Mouse (Mus musculus): ENCODE measurements around the gene Sac3d1. TPM values are rescaled to one million over a fixed set of nuclear protein-coding genes. Genes with fewer than 3 reads are reported as not detected.

Gene Sac3d1
- total RNA-seq, 2 experiments from 2014 or later = 3.9 to 5.7 TPM

DNA sequence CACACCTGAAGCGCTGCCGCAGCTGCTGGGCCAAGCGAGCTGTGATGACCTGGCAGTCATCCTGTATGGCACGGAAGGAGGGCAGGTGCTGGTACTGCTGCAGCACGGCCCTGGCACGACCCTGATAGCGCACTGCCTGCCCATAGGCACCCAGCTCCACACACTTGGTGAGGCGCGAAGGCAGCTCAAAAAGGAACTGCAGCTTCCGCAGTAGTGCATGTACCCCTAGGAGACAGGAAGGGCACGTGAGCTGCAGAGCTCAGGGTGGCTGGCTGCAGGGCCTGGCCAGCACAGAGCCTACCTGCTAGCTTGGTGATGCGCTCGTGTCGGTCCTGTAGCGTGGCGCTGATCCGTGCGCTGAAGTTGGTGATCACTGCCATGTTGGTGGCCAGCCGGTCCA, 47.2 kb downstream of the Sac3d1 start:
- no peak for ATAC-seq (ENCODE audit: poor library complexity, severe bottlenecking)

DNA sequence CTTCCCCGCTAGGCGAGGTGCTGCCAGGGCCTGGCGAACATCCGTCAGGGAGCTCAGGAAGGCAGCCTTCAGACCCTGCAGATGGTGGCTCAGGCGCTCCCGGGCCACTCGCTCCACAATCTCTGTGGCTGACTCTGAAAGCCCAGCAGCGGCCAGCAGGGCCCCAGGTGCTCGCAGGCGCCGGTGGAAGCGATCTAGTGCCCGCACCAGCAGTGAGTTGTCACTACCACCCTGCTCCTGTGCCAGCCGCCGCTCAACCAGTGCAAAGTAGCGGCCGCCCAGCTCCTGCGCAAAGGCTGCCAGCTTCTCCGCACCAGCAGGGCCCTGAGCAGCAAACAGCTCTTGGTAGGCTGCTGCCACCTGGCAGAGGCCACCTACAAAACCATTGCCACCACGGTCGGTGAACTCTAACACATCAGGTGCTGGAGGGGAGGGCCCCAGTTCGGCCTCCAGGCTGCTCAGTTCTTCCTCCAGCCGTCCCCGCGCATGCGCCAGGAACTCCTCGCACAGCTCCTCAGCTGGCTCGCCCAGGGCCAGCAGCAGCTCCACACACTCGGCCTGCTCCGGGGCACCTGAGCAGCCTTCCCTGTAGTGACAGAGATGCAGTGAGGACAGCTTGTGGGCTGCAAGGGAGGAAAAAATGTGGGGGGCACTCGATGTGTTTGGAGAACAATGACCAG, 47.7 kb downstream of the Sac3d1 start:
- no peak for ATAC-seq (ENCODE audit: poor library complexity, severe bottlenecking)

DNA sequence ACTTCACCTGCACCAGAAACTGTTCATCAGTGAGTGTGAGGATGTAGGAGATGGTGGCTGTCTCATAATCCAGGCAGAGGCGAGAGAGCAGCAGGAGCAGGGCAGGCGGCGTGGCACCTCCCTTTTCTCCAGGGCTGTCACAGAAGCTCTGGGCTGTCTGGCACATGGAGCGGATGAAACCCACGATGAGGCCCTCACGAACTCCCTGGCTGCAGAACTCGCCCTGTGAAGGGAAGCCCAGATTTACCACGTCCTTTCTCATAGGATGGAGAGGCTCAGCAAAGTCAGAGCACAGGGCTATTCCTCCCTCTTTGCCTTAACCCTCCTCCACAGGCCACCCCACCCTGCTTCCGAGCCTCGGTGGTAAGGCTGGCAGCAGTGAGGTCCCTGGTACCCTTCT, 48.6 kb downstream of the Sac3d1 start:
- no peak for ATAC-seq (ENCODE audit: poor library complexity, severe bottlenecking)

DNA sequence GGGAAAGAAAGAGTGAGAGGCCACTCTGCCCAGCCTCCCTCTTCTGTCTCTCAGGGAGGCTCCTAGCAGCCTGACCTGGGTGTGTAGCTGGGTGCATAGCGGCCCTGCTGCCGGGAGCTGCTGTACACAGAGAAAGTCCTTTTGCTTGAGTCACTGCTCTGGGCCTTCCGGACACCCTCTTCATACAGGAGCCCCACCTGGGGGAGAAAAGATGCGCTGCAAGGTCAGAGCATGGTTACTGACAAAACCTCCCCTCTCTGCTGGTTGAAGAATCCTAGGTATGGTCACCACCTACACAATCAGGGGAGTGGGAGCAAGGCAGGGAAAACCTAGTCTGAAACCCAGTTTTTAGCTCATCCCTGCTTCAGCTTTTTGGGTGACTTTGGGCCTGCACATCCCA, 49.5 kb downstream of the Sac3d1 start:
- no peak for ATAC-seq (ENCODE audit: poor library complexity, severe bottlenecking)

DNA sequence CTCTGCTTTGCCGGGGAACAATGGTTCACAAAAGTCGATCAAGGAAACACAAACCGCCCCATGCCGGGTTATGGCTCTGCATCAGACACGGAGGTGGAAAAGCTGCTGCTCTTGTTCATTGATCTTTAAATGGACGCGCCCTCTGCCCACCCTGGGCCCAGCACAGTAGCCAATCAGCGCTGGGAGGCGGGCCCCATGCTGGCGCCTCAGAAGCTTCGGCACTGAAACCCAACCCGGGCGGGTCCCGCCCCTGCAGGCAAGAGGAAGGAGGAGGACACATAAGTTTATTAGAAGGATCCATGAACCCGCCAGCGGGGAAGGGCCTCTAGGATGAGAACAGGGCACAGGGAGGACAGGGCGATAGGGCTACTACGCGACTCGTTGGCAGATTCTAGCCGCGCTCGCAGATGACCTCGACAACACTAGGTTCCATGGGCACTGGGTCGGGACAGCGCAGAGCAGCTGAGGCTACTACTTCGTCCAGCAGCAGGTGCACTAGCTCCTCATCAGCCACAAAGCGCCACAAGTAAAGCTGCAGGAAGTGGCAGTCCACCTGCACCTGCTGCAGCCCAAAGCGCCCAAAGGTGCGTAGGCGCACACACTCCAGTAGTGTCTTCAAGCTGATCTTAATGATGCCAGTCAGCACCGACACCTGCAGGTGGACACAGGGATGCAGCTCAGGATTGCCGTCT, 50.6 kb downstream of the Sac3d1 start, which contains the start of gene Tm7sf2:
Gene Tm7sf2 (minus strand): TSS at position 650 of the 692 bp plus-strand sequence.
- peak; percentile 93 for ATAC-seq (ENCODE audit: poor library complexity, severe bottlenecking)

DNA sequence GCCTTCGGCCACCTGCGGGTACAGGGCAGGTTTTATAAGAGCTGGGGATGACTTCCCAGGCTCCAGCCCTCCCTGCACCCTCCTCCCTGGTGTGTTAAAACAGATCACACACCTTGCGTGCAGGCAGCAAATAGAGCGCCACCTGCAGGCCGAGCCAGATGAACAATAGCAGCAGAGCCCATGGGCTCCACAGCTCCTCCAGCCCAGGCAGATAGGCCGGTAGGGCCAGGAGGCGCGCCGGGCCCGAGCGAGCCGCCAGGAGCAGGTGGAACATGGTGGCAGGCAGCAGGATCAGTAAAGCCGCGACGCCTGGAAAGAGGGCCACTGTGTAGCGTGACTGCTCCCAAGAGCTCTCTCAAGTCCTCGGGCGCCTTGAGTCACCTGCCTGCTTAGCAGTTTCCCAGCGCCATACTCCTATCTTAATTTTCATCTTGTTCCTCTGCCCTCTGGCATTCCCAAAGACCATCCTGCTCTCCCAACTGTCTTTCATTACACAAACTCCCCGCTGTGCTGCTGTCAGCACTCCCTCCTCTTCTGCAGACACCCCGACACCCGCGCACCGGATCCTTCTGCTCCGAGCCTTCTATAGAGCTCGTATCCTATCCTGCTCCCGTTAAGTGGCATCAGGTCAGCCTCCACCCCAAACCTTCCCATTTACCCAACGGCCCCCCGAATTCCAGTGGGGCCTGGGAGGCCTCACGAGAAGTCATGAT, 51.3 kb downstream of the Sac3d1 start:
- peak; percentile 79 for ATAC-seq (ENCODE audit: poor library complexity, severe bottlenecking)

DNA sequence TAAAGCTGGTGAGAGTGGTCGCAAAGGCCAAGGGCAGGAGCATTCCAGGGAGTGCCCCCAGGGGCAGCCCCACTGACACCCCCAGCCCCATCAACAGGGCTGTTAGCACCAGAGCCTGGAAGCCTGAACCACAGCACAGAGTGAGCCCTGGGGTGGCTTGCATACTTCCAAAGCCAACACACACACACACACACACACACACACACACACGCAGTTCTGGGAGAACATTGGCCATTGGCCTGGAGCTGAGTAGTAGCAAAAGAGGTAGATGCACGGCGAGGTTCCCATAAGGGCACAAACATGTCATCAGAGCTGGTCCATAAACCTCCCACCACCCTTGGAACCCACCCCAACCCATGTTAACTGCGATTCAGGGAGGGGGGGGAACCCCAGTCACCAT, 51.9 kb downstream of the Sac3d1 start:
- ATAC-seq (ENCODE audit: poor library complexity, severe bottlenecking) = no peak

Other genes with a start within 250 kb of the Sac3d1 start
Only the 30 nearest of the 32 such genes appear.
- gene Slc25a45, start 240.8 kb downstream of the Sac3d1 start, total RNA-seq (2015) = 55.6 and 67.9 TPM in 2 replicates
- 69.1 and 73.5 TPM in 2 replicates for gene Slc25a45, start 240.8 kb downstream of the Sac3d1 start, total RNA-seq (2017)
- 0.54 and 0.59 TPM in 2 replicates for gene Tigd3, start 224.5 kb downstream of the Sac3d1 start, total RNA-seq (2015)
- 1.0 and 1.8 TPM in 2 replicates for gene Tigd3, start 224.5 kb downstream of the Sac3d1 start, total RNA-seq (2017)
- gene Dpf2, start 205.6 kb downstream of the Sac3d1 start, total RNA-seq (2015) = 52.2 and 52.4 TPM in 2 replicates
- gene Dpf2, start 205.6 kb downstream of the Sac3d1 start, total RNA-seq (2017) = 88.7 and 107 TPM in 2 replicates
- 3.0 and 3.4 TPM in 2 replicates for gene Cdc42ep2, start 193.8 kb downstream of the Sac3d1 start, total RNA-seq (2015)
- gene Cdc42ep2, start 193.8 kb downstream of the Sac3d1 start, total RNA-seq (2017) = 1.7 and 1.9 TPM in 2 replicates
- 36.9 and 37.7 TPM in 2 replicates for gene Pola2, start 154.4 kb downstream of the Sac3d1 start, total RNA-seq (2015)
- gene Pola2, start 154.4 kb downstream of the Sac3d1 start, total RNA-seq (2017) = 29.0 and 33.7 TPM in 2 replicates
- gene Slc22a20, start 132.5 kb downstream of the Sac3d1 start, total RNA-seq (2015) = 0.16 and 0.20 TPM in 2 replicates
- 1.1 and 1.2 TPM in 2 replicates for gene Slc22a20, start 132.5 kb downstream of the Sac3d1 start, total RNA-seq (2017)
- 31.1 and 32.2 TPM in 2 replicates for gene Capn1, start 102.8 kb downstream of the Sac3d1 start, total RNA-seq (2015)
- gene Capn1, start 102.8 kb downstream of the Sac3d1 start, total RNA-seq (2017) = 53.7 and 54.8 TPM in 2 replicates
- 16.8 and 17.8 TPM in 2 replicates for gene Syvn1, start 72.1 kb downstream of the Sac3d1 start, total RNA-seq (2015)
- gene Syvn1, start 72.1 kb downstream of the Sac3d1 start, total RNA-seq (2017) = 6.3 and 7.2 TPM in 2 replicates
- 28.7 and 35.8 TPM in 2 replicates for gene Mrpl49, start 60.9 kb downstream of the Sac3d1 start, total RNA-seq (2015)
- 31.0 and 33.0 TPM in 2 replicates for gene Mrpl49, start 60.9 kb downstream of the Sac3d1 start, total RNA-seq (2017)
- gene Fau, start 60.8 kb downstream of the Sac3d1 start, total RNA-seq (2015) = 2,056 and 2,077 TPM in 2 replicates
- 1,670 and 1,985 TPM in 2 replicates for gene Fau, start 60.8 kb downstream of the Sac3d1 start, total RNA-seq (2017)
- 8.9 and 10.0 TPM in 2 replicates for gene Znhit2, start 57.5 kb downstream of the Sac3d1 start, total RNA-seq (2015)
- 10.4 and 11.3 TPM in 2 replicates for gene Znhit2, start 57.5 kb downstream of the Sac3d1 start, total RNA-seq (2017)
- 4.7 and 8.6 TPM in 2 replicates for gene Tm7sf2, start 50.3 kb downstream of the Sac3d1 start, total RNA-seq (2015)
- gene Tm7sf2, start 50.3 kb downstream of the Sac3d1 start, total RNA-seq (2017) = 4.5 and 4.7 TPM in 2 replicates
- 49.2 and 58.3 TPM in 2 replicates for gene Vps51, start 41.4 kb downstream of the Sac3d1 start, total RNA-seq (2015)
- gene Vps51, start 41.4 kb downstream of the Sac3d1 start, total RNA-seq (2017) = 72.9 and 78.7 TPM in 2 replicates
- not detected in 2 replicates for gene Tmem262, start 38.6 kb downstream of the Sac3d1 start, total RNA-seq (2015)
- gene Tmem262, start 38.6 kb downstream of the Sac3d1 start, total RNA-seq (2017) = not detected in 2 replicates
- gene Gm28374, start 36.4 kb downstream of the Sac3d1 start, total RNA-seq (2015) = not detected in 2 replicates
- 0.33 and 0.51 TPM in 2 replicates for gene Gm28374, start 36.4 kb downstream of the Sac3d1 start, total RNA-seq (2017)
- 15.3 and 15.8 TPM in 2 replicates for gene Zfpl1, start 33.7 kb downstream of the Sac3d1 start, total RNA-seq (2015)
- gene Zfpl1, start 33.7 kb downstream of the Sac3d1 start, total RNA-seq (2017) = 29.2 and 33.7 TPM in 2 replicates
- gene Cdca5, start 33.7 kb downstream of the Sac3d1 start, total RNA-seq (2015) = 30.5 and 32.2 TPM in 2 replicates
- 24.3 and 26.6 TPM in 2 replicates for gene Cdca5, start 33.7 kb downstream of the Sac3d1 start, total RNA-seq (2017)
- gene AC131692.1, start 24.2 kb downstream of the Sac3d1 start, total RNA-seq (2015) = 0.62 and 1.2 TPM in 2 replicates
- 0.15 TPM in 1 of 2 replicates, not detected in the other for gene AC131692.1, start 24.2 kb downstream of the Sac3d1 start, total RNA-seq (2017)
- 0.32 and 1.2 TPM in 2 replicates for gene Naaladl1, start 12.9 kb downstream of the Sac3d1 start, total RNA-seq (2015)
- 0.28 and 0.55 TPM in 2 replicates for gene Naaladl1, start 12.9 kb downstream of the Sac3d1 start, total RNA-seq (2017)
- 9.9 and 13.5 TPM in 2 replicates for gene Snx15, start 9.7 kb upstream of the Sac3d1 start, total RNA-seq (2015)
- 5.2 and 6.4 TPM in 2 replicates for gene Snx15, start 9.7 kb upstream of the Sac3d1 start, total RNA-seq (2017)
- 1.1 and 1.4 TPM in 2 replicates for gene Batf2, start 22.3 kb upstream of the Sac3d1 start, total RNA-seq (2015)
- 0.48 and 0.49 TPM in 2 replicates for gene Batf2, start 22.3 kb upstream of the Sac3d1 start, total RNA-seq (2017)
- gene Arl2, start 22.9 kb upstream of the Sac3d1 start, total RNA-seq (2015) = 9.1 and 10.6 TPM in 2 replicates
- gene Arl2, start 22.9 kb upstream of the Sac3d1 start, total RNA-seq (2017) = 8.0 and 9.7 TPM in 2 replicates
- 0.58 TPM in 1 of 2 replicates, not detected in the other for gene Majin, start 65.7 kb upstream of the Sac3d1 start, total RNA-seq (2015)
- not detected in 2 replicates for gene Majin, start 65.7 kb upstream of the Sac3d1 start, total RNA-seq (2017)
- gene Gpha2, start 107.7 kb upstream of the Sac3d1 start, total RNA-seq (2015) = not detected in 2 replicates
- gene Gpha2, start 107.7 kb upstream of the Sac3d1 start, total RNA-seq (2017) = not detected in 2 replicates
- 5.1 and 5.7 TPM in 2 replicates for gene Ppp2r5b, start 117.2 kb upstream of the Sac3d1 start, total RNA-seq (2015)
- gene Ppp2r5b, start 117.2 kb upstream of the Sac3d1 start, total RNA-seq (2017) = 3.5 and 6.7 TPM in 2 replicates
- 9.8 and 10.1 TPM in 2 replicates for gene Atg2a, start 123.0 kb upstream of the Sac3d1 start, total RNA-seq (2015)
- gene Atg2a, start 123.0 kb upstream of the Sac3d1 start, total RNA-seq (2017) = 8.5 and 10.3 TPM in 2 replicates
- 19.3 and 27.1 TPM in 2 replicates for gene Ehd1, start 158.1 kb upstream of the Sac3d1 start, total RNA-seq (2015)
- 24.0 and 34.8 TPM in 2 replicates for gene Ehd1, start 158.1 kb upstream of the Sac3d1 start, total RNA-seq (2017)
- gene Cdc42bpg, start 187.8 kb upstream of the Sac3d1 start, total RNA-seq (2015) = 0.56 and 0.68 TPM in 2 replicates
- 0.88 and 1.3 TPM in 2 replicates for gene Cdc42bpg, start 187.8 kb upstream of the Sac3d1 start, total RNA-seq (2017)
- 15.1 and 16.6 TPM in 2 replicates for gene Men1, start 216.3 kb upstream of the Sac3d1 start, total RNA-seq (2015)
- gene Men1, start 216.3 kb upstream of the Sac3d1 start, total RNA-seq (2017) = 19.2 and 20.7 TPM in 2 replicates
- 35.0 and 43.3 TPM in 2 replicates for gene Map4k2, start 222.5 kb upstream of the Sac3d1 start, total RNA-seq (2015)
- 66.3 and 79.6 TPM in 2 replicates for gene Map4k2, start 222.5 kb upstream of the Sac3d1 start, total RNA-seq (2017)

Measured in megakaryocyte, adult 5-6 weeks (primary cell).